Mouse (Mus musculus) G1E (cell line): Measurements from ENCODE around the gene Slc6a19.

Experiments used
- CTCF ChIP-seq: IDR thresholded peaks from 2 replicates; pipeline ENCODE4 v1.5.1; 2012; ENCODE audit warnings: low read depth, low read length, inconsistent platforms, mixed read lengths
- GATA1 ChIP-seq: IDR thresholded peaks from 2 replicates; pipeline ENCODE4 v1.6.1; 2012; ENCODE audit warnings: borderline replicate concordance, low read length, inconsistent platforms, mixed read lengths
- GATA2 ChIP-seq: IDR thresholded peaks from 2 replicates; pipeline ENCODE4 v1.6.1; 2012; ENCODE audit warnings: low read depth, low read length, inconsistent platforms, borderline replicate concordance
- POLR2AphosphoS5 ChIP-seq: IDR thresholded peaks from 2 replicates; pipeline ENCODE4 v1.6.1; 2012; ENCODE audit warnings: low read depth, low read length, inconsistent platforms; ENCODE audit not compliant: insufficient replicate concordance
- TAL1 ChIP-seq: conservative IDR thresholded peaks from 2 replicates; pipeline ENCODE4 v1.6.1; 2012; ENCODE audit warnings: low read depth, low read length, inconsistent platforms, mixed read lengths

- no peak for TF ChIP-seq CTCF
- no peak for TF ChIP-seq TAL1
- no peak for TF ChIP-seq GATA1
- TF ChIP-seq POLR2AphosphoS5: no peak
- no peak for TF ChIP-seq GATA2
Measured at GRCm38 (mm10) chr13:73658953-73659352, 45.7 kb downstream of the Slc6a19 start.
